Mouse (Mus musculus): ENCODE data around the gene Phkg2. TPM values are rescaled to one million over a fixed set of nuclear protein-coding genes. Genes with fewer than 3 reads are reported as not detected.
A peak's percentile ranks its signal among the peaks of the same experiment; 100 is the strongest.

Phkg2 gene
- polyA plus RNA-seq, 1 experiment = 202 TPM

- no peak for DNase-seq
- Histone ChIP-seq H3K27me3 (ENCODE audit: control insufficient read depth, insufficient read depth, low read length) (no peaks in the 10 kb centered on the region), H3K4me3 (ENCODE audit: control insufficient read depth, insufficient read depth, low read length) (no peak overlapping the region), H3K36me3 (ENCODE audit: control insufficient read depth, insufficient read depth, low read length) (peaks cover 37% of the 10 kb centered on the region), H3K4me1 (replicated peaks; ENCODE audit: control insufficient read depth, insufficient read depth, low read length) (peaks cover 13% of the 10 kb centered on the region), H3K27ac (ENCODE audit: control insufficient read depth, insufficient read depth, low read length) (no peak overlapping the region)
- TF ChIP-seq POLR2A (IDR thresholded peaks at IDR 0.05; ENCODE audit: control insufficient read depth, extremely low read depth, insufficient read depth, low read length, poor library complexity) (no peak), CTCF (IDR thresholded peaks at IDR 0.05; ENCODE audit: borderline replicate concordance, control insufficient read depth, extremely low read depth, insufficient read depth, low read length, poor library complexity) (no peak)
- 70% methylated on average over 5 of the region's 5 CpGs for WGBS
Observed at GRCm38 (mm10) chr7:127587196-127587595, 14.1 kb downstream of the Phkg2 start.

DNA sequence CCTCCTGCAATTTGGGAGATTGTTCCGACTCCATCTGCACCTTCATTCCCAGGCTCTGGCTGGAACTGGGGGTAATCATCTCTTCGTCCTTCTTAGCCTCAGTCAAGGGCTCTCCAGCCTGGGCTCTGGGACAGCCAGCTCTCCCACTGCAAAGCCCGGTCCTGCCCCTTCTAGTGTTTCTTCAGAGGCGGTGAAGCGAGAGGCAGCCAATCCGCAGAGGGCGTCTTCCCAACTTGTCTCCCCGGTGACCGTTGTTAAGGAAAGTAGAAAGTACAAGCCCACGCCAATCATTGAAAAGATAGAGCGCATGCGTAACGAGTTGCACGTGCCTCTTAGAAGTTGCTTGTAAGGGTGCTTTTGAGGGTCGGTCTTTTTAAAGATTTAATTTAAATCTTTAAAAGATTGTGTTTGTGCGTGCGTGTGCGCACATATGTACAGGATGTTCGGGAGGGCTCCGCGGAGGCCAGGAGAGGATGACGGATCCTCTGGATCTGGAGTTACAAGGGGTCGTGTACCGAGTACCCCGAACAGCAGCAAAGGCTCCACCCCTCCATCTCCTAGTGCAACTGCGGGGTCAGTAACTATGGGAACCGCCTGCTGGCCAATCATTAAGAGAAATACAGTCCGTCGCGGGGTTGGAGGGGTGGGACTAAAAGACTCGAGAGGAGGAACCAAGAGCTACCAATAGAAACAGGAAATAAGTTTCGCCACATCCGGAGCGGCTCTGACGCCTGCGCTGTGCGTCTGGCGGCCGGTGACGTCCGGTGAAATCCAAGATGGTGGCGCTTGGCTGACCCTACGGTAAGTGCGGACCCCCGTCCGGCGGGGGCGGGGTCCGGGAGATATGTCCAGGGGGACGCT is 15.1 kb downstream of the Phkg2 start, which contains the start of the genes Ccdc189 and Rnf40:
Gene Ccdc189, minus strand, starts transcription at position 585 of the 861 bp plus-strand sequence.
Gene Rnf40, plus strand, starts transcription at position 757 of the 861 bp plus-strand sequence.
- WGBS = under 1% methylated on average over 50 of the region's 50 CpGs
- peaks cover 36% of the 10 kb centered on the region for H3K36me3 ChIP-seq (ENCODE audit: control insufficient read depth, insufficient read depth, low read length)
- H3K27ac ChIP-seq (ENCODE audit: control insufficient read depth, insufficient read depth, low read length) = peak within 1 kb of the TSS; percentile 53; the same call in 1 of the 2 replicates
- H3K27me3 ChIP-seq (ENCODE audit: control insufficient read depth, insufficient read depth, low read length) = no peaks in the 10 kb centered on the region
- peak; percentile 89 for DNase-seq
- H3K4me1 ChIP-seq (replicated peaks; ENCODE audit: control insufficient read depth, insufficient read depth, low read length) = peaks cover 13% of the 10 kb centered on the region
- H3K4me3 ChIP-seq (ENCODE audit: control insufficient read depth, insufficient read depth, low read length) = peak within 1 kb of the TSS; percentile 98
- TF ChIP-seq CTCF (IDR thresholded peaks at IDR 0.05; ENCODE audit: borderline replicate concordance, control insufficient read depth, extremely low read depth, insufficient read depth, low read length, poor library complexity) (no peak), POLR2A (IDR thresholded peaks at IDR 0.05; ENCODE audit: control insufficient read depth, extremely low read depth, insufficient read depth, low read length, poor library complexity) (peak; percentile 76; the same call in 1 of the 2 replicates)

DNA sequence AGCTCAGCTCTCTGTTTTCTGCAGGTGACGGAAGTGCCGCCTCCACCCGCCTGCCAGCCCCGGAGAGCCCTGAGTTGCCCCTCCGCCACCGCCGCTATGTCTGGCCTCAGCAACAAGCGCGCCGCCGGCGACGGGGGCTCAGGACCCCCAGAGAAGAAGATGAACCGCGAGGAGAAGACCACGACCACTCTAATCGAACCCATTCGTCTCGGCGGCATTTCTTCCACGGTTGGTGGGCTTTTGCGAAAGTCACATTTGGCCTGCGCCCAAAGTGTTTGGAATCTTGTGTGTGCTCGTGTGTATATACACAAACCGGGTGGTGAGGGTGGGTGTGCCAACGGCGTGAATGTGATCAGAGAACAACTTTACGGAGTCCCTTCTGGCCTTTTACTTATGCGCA is 15.8 kb downstream of the Phkg2 start:
- WGBS = 4% methylated on average over 29 of the region's 29 CpGs
- H3K4me3 ChIP-seq (ENCODE audit: control insufficient read depth, insufficient read depth, low read length) = peak overlapping the region; percentile 98
- peaks cover 13% of the 10 kb centered on the region for H3K4me1 ChIP-seq (replicated peaks; ENCODE audit: control insufficient read depth, insufficient read depth, low read length)
- no peak for DNase-seq
- TF ChIP-seq CTCF (IDR thresholded peaks at IDR 0.05; ENCODE audit: borderline replicate concordance, control insufficient read depth, extremely low read depth, insufficient read depth, low read length, poor library complexity) (no peak), POLR2A (IDR thresholded peaks at IDR 0.05; ENCODE audit: control insufficient read depth, extremely low read depth, insufficient read depth, low read length, poor library complexity) (0 out of 2 replicates have a peak, but pooled peaks have one; percentile 7)
- peaks cover 37% of the 10 kb centered on the region for H3K36me3 ChIP-seq (ENCODE audit: control insufficient read depth, insufficient read depth, low read length)
- H3K27ac ChIP-seq (ENCODE audit: control insufficient read depth, insufficient read depth, low read length) = peak overlapping the region; percentile 42; the same call in 1 of the 2 replicates
- H3K27me3 ChIP-seq (ENCODE audit: control insufficient read depth, insufficient read depth, low read length) = no peaks in the 10 kb centered on the region

DNA sequence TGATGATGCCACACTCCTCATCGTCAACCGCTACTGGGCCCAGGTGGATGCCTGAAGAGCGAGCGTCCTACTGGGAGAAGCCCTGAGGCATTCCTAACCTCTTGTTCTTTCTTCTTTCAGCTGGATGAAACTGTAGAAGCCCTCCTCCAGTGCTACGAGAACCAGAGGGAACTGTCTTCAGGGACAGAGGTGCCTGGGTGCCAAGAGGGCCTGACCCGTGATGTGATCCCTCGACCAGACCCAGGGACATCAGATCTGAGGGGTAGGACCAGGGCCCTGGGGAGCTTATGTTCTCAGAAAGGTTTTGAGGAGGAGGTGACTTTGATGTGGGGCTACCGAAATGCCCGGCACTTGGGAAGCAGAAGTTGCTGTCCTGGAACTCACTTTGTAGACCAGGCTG is 16.5 kb downstream of the Phkg2 start:
- Histone ChIP-seq H3K4me3 (ENCODE audit: control insufficient read depth, insufficient read depth, low read length) (no peak overlapping the region), H3K27ac (ENCODE audit: control insufficient read depth, insufficient read depth, low read length) (no peak overlapping the region), H3K27me3 (ENCODE audit: control insufficient read depth, insufficient read depth, low read length) (no peaks in the 10 kb centered on the region), H3K4me1 (replicated peaks; ENCODE audit: control insufficient read depth, insufficient read depth, low read length) (peaks cover 13% of the 10 kb centered on the region), H3K36me3 (ENCODE audit: control insufficient read depth, insufficient read depth, low read length) (peaks cover 43% of the 10 kb centered on the region)
- TF ChIP-seq CTCF (IDR thresholded peaks at IDR 0.05; ENCODE audit: borderline replicate concordance, control insufficient read depth, extremely low read depth, insufficient read depth, low read length, poor library complexity) (no peak), POLR2A (IDR thresholded peaks at IDR 0.05; ENCODE audit: control insufficient read depth, extremely low read depth, insufficient read depth, low read length, poor library complexity) (no peak)
- 95% methylated on average over 9 of the region's 9 CpGs for WGBS
- no peak for DNase-seq

DNA sequence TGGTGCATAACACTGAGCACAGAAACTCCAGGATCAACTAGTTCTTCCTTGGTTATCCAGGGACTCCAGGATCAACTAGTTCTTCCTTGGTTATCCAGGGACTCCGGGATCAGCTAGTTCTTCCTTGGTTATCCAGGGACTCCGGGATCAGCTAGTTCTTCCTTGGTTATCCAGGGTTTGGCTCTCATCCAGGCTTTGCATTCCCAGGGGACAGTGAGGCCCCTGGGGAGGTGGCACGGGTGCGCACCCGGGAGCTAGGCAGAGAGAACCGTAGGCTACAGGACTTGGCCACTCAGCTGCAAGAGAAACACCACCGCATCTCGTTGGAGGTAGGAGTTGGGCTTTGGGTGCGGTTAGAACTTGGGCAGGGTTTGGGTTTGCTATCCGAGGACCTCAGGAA is 18.0 kb downstream of the Phkg2 start:
- H3K27me3 ChIP-seq (ENCODE audit: control insufficient read depth, insufficient read depth, low read length) = no peaks in the 10 kb centered on the region
- 95% methylated on average over 10 of the region's 10 CpGs for WGBS
- H3K36me3 ChIP-seq (ENCODE audit: control insufficient read depth, insufficient read depth, low read length) = peaks cover 58% of the 10 kb centered on the region
- H3K27ac ChIP-seq (ENCODE audit: control insufficient read depth, insufficient read depth, low read length) = no peak overlapping the region
- no peak for TF ChIP-seq POLR2A (IDR thresholded peaks at IDR 0.05; ENCODE audit: control insufficient read depth, extremely low read depth, insufficient read depth, low read length, poor library complexity)
- no peak for TF ChIP-seq CTCF (IDR thresholded peaks at IDR 0.05; ENCODE audit: borderline replicate concordance, control insufficient read depth, extremely low read depth, insufficient read depth, low read length, poor library complexity)
- H3K4me3 ChIP-seq (ENCODE audit: control insufficient read depth, insufficient read depth, low read length) = no peak overlapping the region
- DNase-seq = no peak
- peaks cover 13% of the 10 kb centered on the region for H3K4me1 ChIP-seq (replicated peaks; ENCODE audit: control insufficient read depth, insufficient read depth, low read length)

GRCm38 (mm10) chr7:127592575-127592974 is 19.4 kb downstream of the Phkg2 start:
- peaks cover 13% of the 10 kb centered on the region for H3K4me1 ChIP-seq (replicated peaks; ENCODE audit: control insufficient read depth, insufficient read depth, low read length)
- H3K27ac ChIP-seq (ENCODE audit: control insufficient read depth, insufficient read depth, low read length) = no peak overlapping the region
- no peaks in the 10 kb centered on the region for H3K27me3 ChIP-seq (ENCODE audit: control insufficient read depth, insufficient read depth, low read length)
- H3K4me3 ChIP-seq (ENCODE audit: control insufficient read depth, insufficient read depth, low read length) = no peak overlapping the region
- TF ChIP-seq POLR2A (IDR thresholded peaks at IDR 0.05; ENCODE audit: control insufficient read depth, extremely low read depth, insufficient read depth, low read length, poor library complexity) (no peak), CTCF (IDR thresholded peaks at IDR 0.05; ENCODE audit: borderline replicate concordance, control insufficient read depth, extremely low read depth, insufficient read depth, low read length, poor library complexity) (no peak)
- DNase-seq = no peak
- peaks cover 73% of the 10 kb centered on the region for H3K36me3 ChIP-seq (ENCODE audit: control insufficient read depth, insufficient read depth, low read length)
- WGBS = 97% methylated on average over 14 of the region's 14 CpGs
